Mouse (Mus musculus) spleen, adult 12 weeks (tissue): ENCODE results near the gene Raver2.
"Not testable (repeated sequence)": the region's sequence is repeated elsewhere in the genome, so short reads cannot be mapped to it uniquely, and the experiment has no call there.

Experiments
- DNase-seq: peaks from one replicate; pipeline ENCODE4 v3.0.0; 2022; ENCODE audit warnings: low spot score

The Raver2 gene

GRCm38 (mm10) chr4:101068786-101069153 is at the start of gene Raver2:
TSS of gene Raver2 (plus strand) at chr4:101068983.
- DNase-seq, result no peak

- no peak for DNase-seq
Measured at GRCm38 (mm10) chr4:101020596-101020995, 48.2 kb upstream of the Raver2 start, which contains the start of gene Gm10577. TSS of gene Gm10577 (minus strand) at chr4:101020696.

- no peak for DNase-seq
Measured at GRCm38 (mm10) chr4:101026566-101026965, 42.2 kb upstream of the Raver2 start.

GRCm38 (mm10) chr4:101026995-101027394 is 41.8 kb upstream of the Raver2 start:
- no peak for DNase-seq

- no peak for DNase-seq
Measured at GRCm38 (mm10) chr4:101027852-101028411, 40.9 kb upstream of the Raver2 start.

- no peak for DNase-seq
Measured at GRCm38 (mm10) chr4:101033047-101033446, 35.7 kb upstream of the Raver2 start.

- DNase-seq, result no peak
Measured at GRCm38 (mm10) chr4:101035131-101035530, 33.7 kb upstream of the Raver2 start.

- no peak for DNase-seq
Measured at GRCm38 (mm10) chr4:101037156-101037555, 31.6 kb upstream of the Raver2 start.

- no peak for DNase-seq
Measured at GRCm38 (mm10) chr4:101043691-101044090, 25.1 kb upstream of the Raver2 start.

- no peak for DNase-seq
Measured at GRCm38 (mm10) chr4:101044149-101044548, 24.6 kb upstream of the Raver2 start.

GRCm38 (mm10) chr4:101046576-101046975 is 22.2 kb upstream of the Raver2 start:
- DNase-seq, result no peak

- no peak for DNase-seq
Measured at GRCm38 (mm10) chr4:101062146-101062545, 6.6 kb upstream of the Raver2 start.

- no peak for DNase-seq
Measured at GRCm38 (mm10) chr4:101066401-101066800, 2.4 kb upstream of the Raver2 start.

GRCm38 (mm10) chr4:101069154-101069971 is 580 bp downstream of the Raver2 start:
- no peak for DNase-seq

- DNase-seq, result no peak
Measured at GRCm38 (mm10) chr4:101071570-101071969, 2.8 kb downstream of the Raver2 start.

GRCm38 (mm10) chr4:101076425-101076824 is 7.6 kb downstream of the Raver2 start:
- no peak for DNase-seq

GRCm38 (mm10) chr4:101080016-101080415 is 11.2 kb downstream of the Raver2 start:
- DNase-seq, result no peak

GRCm38 (mm10) chr4:101082176-101082888 is 13.5 kb downstream of the Raver2 start:
- no peak for DNase-seq

- no peak for DNase-seq
Measured at GRCm38 (mm10) chr4:101084863-101085262, 16.1 kb downstream of the Raver2 start.

- no peak for DNase-seq
Measured at GRCm38 (mm10) chr4:101086040-101086439, 17.3 kb downstream of the Raver2 start.

GRCm38 (mm10) chr4:101087721-101088120 is 18.9 kb downstream of the Raver2 start:
- no peak for DNase-seq

- DNase-seq, result not testable (repeated sequence)
Measured at GRCm38 (mm10) chr4:101090630-101091029, 21.8 kb downstream of the Raver2 start.

GRCm38 (mm10) chr4:101093292-101093691 is 24.5 kb downstream of the Raver2 start:
- DNase-seq, result no peak
